ENCODE assay signal across 21 mouse cellular contexts in genomic region chr4:127814631-127815030, GRCm38 (mm10).
DNase-seq lines count a peak whose midpoint lies in the region; ATAC-seq and TF ChIP-seq lines count a peak whose summit lies in the region.
"Had no signal": no experiment of that assay in that cellular context is flagged by ENCODE, and none has a peak within 500 bp of the region (broad histone marks: within the 10 kb centered on the region; RNA-seq: fewer than 3 reads in every experiment).

No protein-coding gene starts in this region.

- no peaks in the 10 kb centered on the region for H3K36me3 ChIP-seq in kidney, postnatal 0 days (ENCODE audit: insufficient read depth, low read length)
- H3K36me3 ChIP-seq in kidney, adult 2 months (ENCODE audit: control insufficient read depth, insufficient read depth, low read length): no peaks in the 10 kb centered on the region
- no peaks in the 10 kb centered on the region for H3K36me3 ChIP-seq in E14TG2a.4 (ENCODE audit: insufficient read depth, low read length)
- H3K36me3 ChIP-seq: embryonic facial prominence, embryonic 13.5 days; heart, embryonic 15.5 days had no signal

- no peak for DNase-seq in kidney, postnatal 0 days (ENCODE audit: low spot score)
- no peak for DNase-seq in kidney, adult 2 months
- DNase-seq in ES-CJ7 (ENCODE audit: low read depth, low spot score) (peak; percentile 48), R1 (ENCODE audit: low read depth, low spot score) (peak; percentile 57)
- DNase-seq in adrenal gland, adult 2 months: no peak
- DNase-seq in thymus, postnatal 10 days (ENCODE audit: low spot score in 2 of 2): no peak
- DNase-seq: adrenal gland, postnatal 10 days; cerebellum, adult 18-20 months; cerebellum, adult 9-11 months; cerebellum, postnatal 36 days; gastrocnemius, postnatal 14 days; heart, adult 2 months; heart, postnatal 14 days; kidney, adult 9 months had no signal

- H3K27ac ChIP-seq in kidney, postnatal 0 days: no peak overlapping the region
- no peak overlapping the region for H3K27ac ChIP-seq in kidney, adult 2 months (ENCODE audit: insufficient read depth, low read depth, low read length)
- H3K27ac ChIP-seq: embryonic facial prominence, embryonic 13.5 days; forebrain, embryonic 13.5 days; heart, adult 2 months; heart, embryonic 15.5 days; hindbrain, embryonic 14.5 days had no signal

- H3K9ac ChIP-seq in kidney, postnatal 0 days (ENCODE audit: low read depth, low read length): no peak overlapping the region
- H3K9ac ChIP-seq: embryonic facial prominence, embryonic 13.5 days; forebrain, embryonic 13.5 days; heart, embryonic 15.5 days; hindbrain, embryonic 14.5 days had no signal

- H3K27me3 ChIP-seq in kidney, postnatal 0 days (ENCODE audit: insufficient read depth, low read length): no peaks in the 10 kb centered on the region
- H3K27me3 ChIP-seq in kidney, adult 2 months (replicated peaks; ENCODE audit: control insufficient read depth, insufficient read depth, low read length): no peaks in the 10 kb centered on the region
- H3K27me3 ChIP-seq in E14TG2a.4 (ENCODE audit: insufficient read depth, low read length): no peaks in the 10 kb centered on the region
- H3K27me3 ChIP-seq: embryonic facial prominence, embryonic 13.5 days; forebrain, embryonic 13.5 days; heart, embryonic 15.5 days had no signal

- H3K4me2 ChIP-seq in kidney, postnatal 0 days (ENCODE audit: low read length): no peak overlapping the region
- H3K4me2 ChIP-seq: embryonic facial prominence, embryonic 13.5 days; forebrain, embryonic 13.5 days; heart, embryonic 11.5 days; heart, embryonic 15.5 days; hindbrain, embryonic 14.5 days had no signal

- WGBS in kidney, postnatal 0 days: 95% methylated on average over 6 of the region's 6 CpGs
- 91% methylated on average over 6 of the region's 6 CpGs for WGBS in kidney, adult 2 months

- no peak for ATAC-seq in kidney, postnatal 0 days (replicated peaks; ENCODE audit: low FRiP score, low read depth)
- ATAC-seq: forebrain, embryonic 13.5 days; intestine, embryonic 16.5 days had no signal

- TF ChIP-seq CTCF in kidney, postnatal 0 days (IDR thresholded peaks at IDR 0.05; ENCODE audit: low read depth): 0 out of 2 replicates have a peak, but pooled peaks have one; percentile 5
- TF ChIP-seq CTCF in kidney, adult 2 months (conservative IDR thresholded peaks at IDR 0.05; ENCODE audit: insufficient read depth, insufficient read length, low read depth, low read length): no peak
- TF ChIP-seq CTCF in E14TG2a.4 (conservative IDR thresholded peaks at IDR 0.05; ENCODE audit: low read length): peak; percentile 45

- no peaks in the 10 kb centered on the region for H3K9me3 ChIP-seq in kidney, postnatal 0 days (replicated peaks; ENCODE audit: low read length)
- peaks cover 43% of the 10 kb centered on the region for H3K9me3 ChIP-seq in E14TG2a.4 (ENCODE audit: low read length)
- H3K9me3 ChIP-seq: heart, embryonic 15.5 days had no signal

- TF ChIP-seq POLR2A in kidney, adult 2 months (IDR thresholded peaks at IDR 0.05; ENCODE audit: low read depth, low read length): no peak

- no peaks in the 10 kb centered on the region for H3K4me1 ChIP-seq in kidney, postnatal 0 days (replicated peaks; ENCODE audit: insufficient read depth, low read length)
- no peaks in the 10 kb centered on the region for H3K4me1 ChIP-seq in kidney, adult 2 months (ENCODE audit: control insufficient read depth, insufficient read depth, low read length)
- no peaks in the 10 kb centered on the region for H3K4me1 ChIP-seq in E14TG2a.4 (replicated peaks; ENCODE audit: low read depth, low read length)
- H3K4me1 ChIP-seq: embryonic facial prominence, embryonic 13.5 days; forebrain, embryonic 13.5 days; heart, embryonic 15.5 days had no signal

- H3K4me3 ChIP-seq in kidney, postnatal 0 days (replicated peaks; ENCODE audit: low read depth, low read length): no peak overlapping the region
- no peak overlapping the region for H3K4me3 ChIP-seq in kidney, adult 2 months (ENCODE audit: insufficient read depth, low read depth, low read length)
- no peak overlapping the region for H3K4me3 ChIP-seq in E14TG2a.4 (replicated peaks; ENCODE audit: low read length)
- H3K4me3 ChIP-seq: embryonic facial prominence, embryonic 13.5 days; forebrain, embryonic 13.5 days; heart, adult 2 months; heart, embryonic 15.5 days had no signal

Comparison
In these comparisons a context has a peak if more than half of its experiments do, and no peak if none do; other contexts are left out.
1. DNase-seq: peak in ES-CJ7 (single experiment) and R1 (single experiment); none in kidney, postnatal 0 days (single experiment), kidney, adult 2 months (single experiment), adrenal gland, adult 2 months (single experiment) and thymus, postnatal 10 days (0 of 2).